In genomic region chr17:24480201-24480826, GRCm38 (mm10) we compare ENCODE assay signal across 11 mouse cellular contexts. TPM values are rescaled to one million over a fixed set of nuclear protein-coding genes. Genes with fewer than 3 reads are reported as not detected.
DNase-seq lines count a peak whose midpoint lies in the region; ATAC-seq and TF ChIP-seq lines count a peak whose summit lies in the region.
"Had no signal": no experiment of that assay in that cellular context is flagged by ENCODE, and none has a peak within 500 bp of the region (broad histone marks: within the 10 kb centered on the region; RNA-seq: fewer than 3 reads in every experiment).

No protein-coding gene starts in this region.

- no peak for TF ChIP-seq EP300 in CH12.LX (IDR thresholded peaks at IDR 0.05; ENCODE audit: low read length)
- TF ChIP-seq EP300 in liver, embryonic 14.5 days (IDR thresholded peaks at IDR 0.05; ENCODE audit: low read depth): no peak

- WGBS in hindbrain, postnatal 0 days: 34% methylated on average over 3 of the region's 3 CpGs
- 52% methylated on average over 3 of the region's 3 CpGs for WGBS in hindbrain, embryonic 16.5 days
- 54% methylated on average over 3 of the region's 3 CpGs for WGBS in bone marrow, adult 2 months
- 44% methylated on average over 3 of the region's 3 CpGs for WGBS in liver, embryonic 14.5 days (ENCODE audit: insufficient replicate concordance)

- dilution Hi-C loops in CH12.LX (cut with MboI; ENCODE audit: extremely low pct_ligation_motif_present, extremely low pct_unique_long_range_greater_than_20kb, low sequenced_read_pairs): no loop called here

- in situ Hi-C loops in CH12.LX (cut with MboI; ENCODE audit: low pct_ligation_motif_present, low pct_unique_long_range_greater_than_20kb, low sequenced_read_pairs): no loop called here

- H3K9ac ChIP-seq in hindbrain, postnatal 0 days (replicated peaks; ENCODE audit: low read length): no peak overlapping the region
- no peak overlapping the region for H3K9ac ChIP-seq in hindbrain, embryonic 16.5 days (ENCODE audit: low read depth, low read length)
- H3K9ac ChIP-seq in CH12.LX (ENCODE audit: insufficient read depth, low read depth): no peak overlapping the region
- peak overlapping the region; percentile 13; the same call in 1 of the 2 replicates for H3K9ac ChIP-seq in liver, embryonic 14.5 days (replicated peaks)
- H3K9ac ChIP-seq: heart, embryonic 13.5 days had no signal

- H3K4me1 ChIP-seq in hindbrain, postnatal 0 days (ENCODE audit: insufficient read depth, low read length): 0 out of 2 replicates have a peak, but pooled peaks cover 9% of the 10 kb centered on the region
- H3K4me1 ChIP-seq in hindbrain, embryonic 16.5 days (ENCODE audit: control insufficient read depth, insufficient read depth, low read depth, low read length): peaks cover 16% of the 10 kb centered on the region
- peaks cover 9 to 23% of the 10 kb centered on the region in 2 experiments; a peak in 3 of 4 replicates for H3K4me1 ChIP-seq in CH12.LX (ENCODE audit: control insufficient read depth in 1 of 2, insufficient read depth in 2 of 2)
- H3K4me1 ChIP-seq in bone marrow, adult 2 months (ENCODE audit: control insufficient read depth, insufficient read depth, low read length): peaks cover 5% of the 10 kb centered on the region; the same call in 1 of the 2 replicates
- peaks cover 3 to 15% of the 10 kb centered on the region in 2 experiments; a peak in 3 of 4 replicates for H3K4me1 ChIP-seq in liver, embryonic 14.5 days (replicated peaks; ENCODE audit: control insufficient read depth in 2 of 2, insufficient read depth in 2 of 2, low read length in 1 of 2)

- H3K4me2 ChIP-seq in hindbrain, postnatal 0 days (ENCODE audit: low read depth, low read length): no peak overlapping the region
- H3K4me2 ChIP-seq in hindbrain, embryonic 16.5 days (ENCODE audit: low read length): no peak overlapping the region
- H3K4me2 ChIP-seq in CH12.LX (ENCODE audit: insufficient read depth, low read depth, poor library complexity, severe bottlenecking): no peak overlapping the region
- H3K4me2 ChIP-seq in liver, embryonic 14.5 days (ENCODE audit: low read depth): peak overlapping the region; percentile 88

- no peak overlapping the region for H3K27ac ChIP-seq in hindbrain, postnatal 0 days
- no peak overlapping the region for H3K27ac ChIP-seq in hindbrain, embryonic 16.5 days (ENCODE audit: low read depth, low read length)
- H3K27ac ChIP-seq in CH12.LX (ENCODE audit: insufficient read depth, low read depth): no peak overlapping the region
- H3K27ac ChIP-seq in bone marrow, adult 2 months (ENCODE audit: control insufficient read depth, insufficient read depth, low read depth, low read length, poor library complexity): no peak overlapping the region
- no peak overlapping the region; the same call in 1 of the 2 replicates for H3K27ac ChIP-seq in liver, embryonic 14.5 days
- H3K27ac ChIP-seq: heart, embryonic 13.5 days had no signal

- peaks cover 20% of the 10 kb centered on the region for H3K36me3 ChIP-seq in hindbrain, postnatal 0 days (ENCODE audit: insufficient read depth, low read length)
- peaks cover 12% of the 10 kb centered on the region for H3K36me3 ChIP-seq in hindbrain, embryonic 16.5 days (ENCODE audit: control insufficient read depth, insufficient read depth, low read length)
- peaks cover 20 to 26% of the 10 kb centered on the region in 2 experiments for H3K36me3 ChIP-seq in CH12.LX (replicated peaks in 1 of 2; ENCODE audit: control insufficient read depth in 1 of 2, insufficient read depth in 1 of 2, low read length in 1 of 2)
- H3K36me3 ChIP-seq in liver, embryonic 14.5 days (replicated peaks; ENCODE audit: control insufficient read depth, insufficient read depth, low read depth): peaks cover 17% of the 10 kb centered on the region

- ATAC-seq in hindbrain, postnatal 0 days: no peak
- no peak for ATAC-seq in hindbrain, embryonic 16.5 days
- no peak for ATAC-seq in liver, embryonic 14.5 days (ENCODE audit: insufficient read depth)
- no peak for ATAC-seq in megakaryocyte-erythroid progenitor cell, adult 5-6 weeks (replicated peaks; ENCODE audit: low FRiP score, low TSS enrichment, poor library complexity, severe bottlenecking)

- peak; percentile 39 for TF ChIP-seq RAD21 in CH12.LX (IDR thresholded peaks at IDR 0.05; ENCODE audit: low read depth, low read length)

- no peaks in the 10 kb centered on the region for H3K27me3 ChIP-seq in hindbrain, postnatal 0 days (ENCODE audit: insufficient read depth, low read length)
- no peaks in the 10 kb centered on the region for H3K27me3 ChIP-seq in hindbrain, embryonic 16.5 days (replicated peaks; ENCODE audit: control insufficient read depth, insufficient read depth, low read length)
- H3K27me3 ChIP-seq in CH12.LX (replicated peaks): peaks cover 3% of the 10 kb centered on the region
- no peaks in the 10 kb centered on the region for H3K27me3 ChIP-seq in liver, embryonic 14.5 days (ENCODE audit: control insufficient read depth, insufficient read depth, low read length)
- H3K27me3 ChIP-seq: heart, embryonic 13.5 days had no signal

- H3K9me3 ChIP-seq in hindbrain, postnatal 0 days (ENCODE audit: low read length): no peaks in the 10 kb centered on the region
- no peaks in the 10 kb centered on the region for H3K9me3 ChIP-seq in hindbrain, embryonic 16.5 days (ENCODE audit: control insufficient read depth, low read length)
- H3K9me3 ChIP-seq in CH12.LX (replicated peaks; ENCODE audit: low read length): no peaks in the 10 kb centered on the region
- H3K9me3 ChIP-seq in liver, embryonic 14.5 days (ENCODE audit: control insufficient read depth, low read length): no peaks in the 10 kb centered on the region
- H3K9me3 ChIP-seq: heart, embryonic 13.5 days had no signal

- TF ChIP-seq POLR2A in CH12.LX (IDR thresholded peaks at IDR 0.05; ENCODE audit: low read depth, low read length): no peak
- no peak for TF ChIP-seq POLR2A in bone marrow, adult 2 months (IDR thresholded peaks at IDR 0.05; ENCODE audit: borderline replicate concordance, control insufficient read depth, low read depth, low read length)

- no peaks in the 10 kb centered on the region for H3K79me2 ChIP-seq in CH12.LX (replicated peaks; ENCODE audit: control insufficient read depth, extremely low read depth, insufficient read depth, poor library complexity, severe bottlenecking)

- peak; percentile 61 for TF ChIP-seq CTCF in hindbrain, postnatal 0 days (IDR thresholded peaks at IDR 0.05; ENCODE audit: low read depth)
- peak in 1 of 2 experiments; percentile 60; a peak in 2 of 4 replicates for TF ChIP-seq CTCF in CH12.LX (conservative IDR thresholded peaks at IDR 0.05 in 1 of 2, IDR thresholded peaks at IDR 0.05 in 1 of 2; ENCODE audit: low read depth in 2 of 2, low read length in 2 of 2)
- TF ChIP-seq CTCF in bone marrow, adult 2 months (IDR thresholded peaks at IDR 0.05; ENCODE audit: control insufficient read depth, insufficient read depth, low read length): peak; percentile 21; the same call in 1 of the 2 replicates
- TF ChIP-seq CTCF in liver, embryonic 14.5 days (IDR thresholded peaks at IDR 0.05; ENCODE audit: low read depth): peak; percentile 41

- no peak overlapping the region for H3K4me3 ChIP-seq in hindbrain, postnatal 0 days (ENCODE audit: low read length)
- H3K4me3 ChIP-seq in hindbrain, embryonic 16.5 days (ENCODE audit: low read length): no peak overlapping the region
- H3K4me3 ChIP-seq in CH12.LX (replicated peaks in 1 of 3; ENCODE audit: low read depth in 2 of 3, low read length in 2 of 3, poor library complexity in 1 of 3): no peak overlapping the region
- H3K4me3 ChIP-seq in bone marrow, adult 2 months (replicated peaks; ENCODE audit: control insufficient read depth, low read depth, low read length): no peak overlapping the region
- H3K4me3 ChIP-seq in liver, embryonic 14.5 days (ENCODE audit: insufficient read depth in 1 of 2, low read depth in 2 of 2, low read length in 2 of 2): no peak overlapping the region

- DNase-seq in hindbrain, postnatal 0 days (ENCODE audit: low spot score): no peak
- peak; percentile 43 for DNase-seq in CH12.LX (ENCODE audit: extremely low read depth)
- no peak for DNase-seq in liver, embryonic 14.5 days (ENCODE audit: low read depth in 3 of 3, low spot score in 3 of 3)
- no peak for DNase-seq in B cell, adult 2 months
- DNase-seq in cerebellum, postnatal 36 days: no peak
- DNase-seq: thymus, postnatal 14 days had no signal

RNA-seq across cellular contexts. Expression of gene Mlst8, which starts 1.4 kb away (rescaled TPM):
- total RNA-seq in hindbrain, postnatal 0 days (2014; rRNA removed): 45.9 and 55.3 TPM in 2 replicates
- 26.3 and 26.4 TPM in 2 replicates for polyA plus RNA-seq in hindbrain, postnatal 0 days (2015; fragmentation: Nextera tagmentation; extraction: Ambion mirVana)
- 36.2 and 39.3 TPM in 2 replicates for polyA plus RNA-seq in hindbrain, embryonic 16.5 days (2015; fragmentation: Nextera tagmentation; extraction: Ambion mirVana)
- total RNA-seq in CH12.LX (2012; rRNA removed) (10.0 and 13.6 TPM in 2 replicates), CH12.LX (2014; rRNA removed) (10.9 and 14.0 TPM in 2 replicates)
- polyA plus RNA-seq in CH12.LX (2012; ENCODE audit: insufficient read length, low read depth): 21.8 and 24.7 TPM in 2 replicates
- polyA plus RNA-seq in bone marrow, adult 2 months (2011; ENCODE audit: insufficient read depth, insufficient read length, low replicate concordance, missing spikeins): 9.8 and 22.9 TPM in 2 replicates
- 13.5 and 18.5 TPM in 2 replicates for polyA plus RNA-seq in liver, embryonic 14.5 days (2012; rRNA removed)
- polyA plus RNA-seq in liver, embryonic 14.5 days (2014; fragmentation: Nextera tagmentation; extraction: Ambion mirVana): 9.6 and 11.2 TPM in 2 replicates
- 35.8 and 38.7 TPM in 2 replicates for total RNA-seq in megakaryocyte-erythroid progenitor cell, adult 5-6 weeks (2014; fragmentation: Nextera tagmentation)
- 17.2 and 36.1 TPM in 2 replicates for total RNA-seq in megakaryocyte-erythroid progenitor cell, adult 5-6 weeks (2017)

RNA-seq across cellular contexts. Expression of gene Bricd5, which starts 6.6 kb away (rescaled TPM):
- 0.47 and 4.0 TPM in 2 replicates for total RNA-seq in hindbrain, postnatal 0 days (2014; rRNA removed)
- 1.3 and 1.4 TPM in 2 replicates for polyA plus RNA-seq in hindbrain, postnatal 0 days (2015; fragmentation: Nextera tagmentation; extraction: Ambion mirVana)
- 0.65 and 1.2 TPM in 2 replicates for polyA plus RNA-seq in hindbrain, embryonic 16.5 days (2015; fragmentation: Nextera tagmentation; extraction: Ambion mirVana)
- total RNA-seq in CH12.LX (2012; rRNA removed) (0.98 and 1.1 TPM in 2 replicates), CH12.LX (2014; rRNA removed) (not detected in 2 replicates)
- 0.61 TPM in 1 of 2 replicates, not detected in the other for polyA plus RNA-seq in CH12.LX (2012; ENCODE audit: insufficient read length, low read depth)
- polyA plus RNA-seq in bone marrow, adult 2 months (2011; ENCODE audit: insufficient read depth, insufficient read length, low replicate concordance, missing spikeins): 3.3 TPM in 1 of 2 replicates, not detected in the other
- 0.29 and 0.30 TPM in 2 replicates for polyA plus RNA-seq in liver, embryonic 14.5 days (2012; rRNA removed)
- 0.23 TPM in 1 of 2 replicates, not detected in the other for polyA plus RNA-seq in liver, embryonic 14.5 days (2014; fragmentation: Nextera tagmentation; extraction: Ambion mirVana)
- not detected in 2 replicates for total RNA-seq in megakaryocyte-erythroid progenitor cell, adult 5-6 weeks (2014; fragmentation: Nextera tagmentation)
- total RNA-seq in megakaryocyte-erythroid progenitor cell, adult 5-6 weeks (2017): 0.80 TPM in 1 of 2 replicates, not detected in the other
- polyA plus RNA-seq: embryonic facial prominence, embryonic 11.5 days had no signal

RNA-seq across cellular contexts. Expression of gene Caskin1, which starts 8.1 kb away (rescaled TPM):
- total RNA-seq in hindbrain, postnatal 0 days (2014; rRNA removed): 152 and 163 TPM in 2 replicates
- 42.1 and 43.7 TPM in 2 replicates for polyA plus RNA-seq in hindbrain, postnatal 0 days (2015; fragmentation: Nextera tagmentation; extraction: Ambion mirVana)
- 43.6 and 44.6 TPM in 2 replicates for polyA plus RNA-seq in hindbrain, embryonic 16.5 days (2015; fragmentation: Nextera tagmentation; extraction: Ambion mirVana)
- 0.08 and 0.21 TPM in 2 replicates for total RNA-seq in CH12.LX (2012; rRNA removed)
- not detected in 2 replicates for total RNA-seq in CH12.LX (2014; rRNA removed)
- 0.71 and 0.80 TPM in 2 replicates for polyA plus RNA-seq in CH12.LX (2012; ENCODE audit: insufficient read length, low read depth)
- not detected in 2 replicates for polyA plus RNA-seq in bone marrow, adult 2 months (2011; ENCODE audit: insufficient read depth, insufficient read length, low replicate concordance, missing spikeins)
- 0.09 and 0.11 TPM in 2 replicates for polyA plus RNA-seq in liver, embryonic 14.5 days (2012; rRNA removed)
- polyA plus RNA-seq in liver, embryonic 14.5 days (2014; fragmentation: Nextera tagmentation; extraction: Ambion mirVana): 0.08 TPM in 2 replicates
- total RNA-seq in megakaryocyte-erythroid progenitor cell, adult 5-6 weeks (2014; fragmentation: Nextera tagmentation): not detected in 2 replicates
- total RNA-seq in megakaryocyte-erythroid progenitor cell, adult 5-6 weeks (2017): not detected in 2 replicates

RNA-seq across cellular contexts. Expression of gene Pgp, which starts 10.1 kb away (rescaled TPM):
- 71.7 and 74.1 TPM in 2 replicates for total RNA-seq in hindbrain, postnatal 0 days (2014; rRNA removed)
- 94.1 and 97.6 TPM in 2 replicates for polyA plus RNA-seq in hindbrain, postnatal 0 days (2015; fragmentation: Nextera tagmentation; extraction: Ambion mirVana)
- polyA plus RNA-seq in hindbrain, embryonic 16.5 days (2015; fragmentation: Nextera tagmentation; extraction: Ambion mirVana): 83.9 and 85.4 TPM in 2 replicates
- total RNA-seq in CH12.LX (2012; rRNA removed): 14.2 and 17.3 TPM in 2 replicates
- 31.1 and 41.8 TPM in 2 replicates for total RNA-seq in CH12.LX (2014; rRNA removed)
- polyA plus RNA-seq in CH12.LX (2012; ENCODE audit: insufficient read length, low read depth): 41.1 and 41.6 TPM in 2 replicates
- polyA plus RNA-seq in bone marrow, adult 2 months (2011; ENCODE audit: insufficient read depth, insufficient read length, low replicate concordance, missing spikeins): 33.0 and 34.7 TPM in 2 replicates
- polyA plus RNA-seq in liver, embryonic 14.5 days (2012; rRNA removed): 37.9 and 38.2 TPM in 2 replicates
- polyA plus RNA-seq in liver, embryonic 14.5 days (2014; fragmentation: Nextera tagmentation; extraction: Ambion mirVana): 70.4 and 76.7 TPM in 2 replicates
- 32.8 and 43.6 TPM in 2 replicates for total RNA-seq in megakaryocyte-erythroid progenitor cell, adult 5-6 weeks (2014; fragmentation: Nextera tagmentation)
- total RNA-seq in megakaryocyte-erythroid progenitor cell, adult 5-6 weeks (2017): 21.9 and 23.4 TPM in 2 replicates

RNA-seq across cellular contexts. Expression of gene E4f1, which starts 10.2 kb away (rescaled TPM):
- total RNA-seq in hindbrain, postnatal 0 days (2014; rRNA removed): 32.4 and 36.3 TPM in 2 replicates
- polyA plus RNA-seq in hindbrain, postnatal 0 days (2015; fragmentation: Nextera tagmentation; extraction: Ambion mirVana): 28.0 and 33.5 TPM in 2 replicates
- polyA plus RNA-seq in hindbrain, embryonic 16.5 days (2015; fragmentation: Nextera tagmentation; extraction: Ambion mirVana): 42.3 and 43.5 TPM in 2 replicates
- 21.5 and 22.7 TPM in 2 replicates for total RNA-seq in CH12.LX (2012; rRNA removed)
- 10.0 and 10.2 TPM in 2 replicates for total RNA-seq in CH12.LX (2014; rRNA removed)
- polyA plus RNA-seq in CH12.LX (2012; ENCODE audit: insufficient read length, low read depth): 16.2 and 17.4 TPM in 2 replicates
- 34.5 and 70.1 TPM in 2 replicates for polyA plus RNA-seq in bone marrow, adult 2 months (2011; ENCODE audit: insufficient read depth, insufficient read length, low replicate concordance, missing spikeins)
- polyA plus RNA-seq in liver, embryonic 14.5 days (2012; rRNA removed): 17.1 and 19.9 TPM in 2 replicates
- polyA plus RNA-seq in liver, embryonic 14.5 days (2014; fragmentation: Nextera tagmentation; extraction: Ambion mirVana): 4.5 and 5.0 TPM in 2 replicates
- 47.7 and 60.9 TPM in 2 replicates for total RNA-seq in megakaryocyte-erythroid progenitor cell, adult 5-6 weeks (2014; fragmentation: Nextera tagmentation)
- total RNA-seq in megakaryocyte-erythroid progenitor cell, adult 5-6 weeks (2017): 10.5 and 20.8 TPM in 2 replicates

Comparison
In these comparisons a context has a peak if more than half of its experiments do, and no peak if none do; other contexts are left out.
1. RNA of gene Caskin1, which starts 8.1 kb away (polyA plus RNA-seq): 43.6 to 44.6 TPM in hindbrain, embryonic 16.5 days and 42.1 to 43.7 TPM in hindbrain, postnatal 0 days; 0.71 to 0.80 TPM in CH12.LX, not detected in bone marrow, adult 2 months and 0.08 to 0.11 TPM in liver, embryonic 14.5 days; every median in the first group is over 10 times any median in the second.